ENCODE assay signal across 8 mouse cellular contexts in genomic region chr16:29657650-29658548, GRCm38 (mm10).
DNase-seq lines count a peak whose midpoint lies in the region; ATAC-seq lines count a peak whose summit lies in the region.

No protein-coding gene starts in this region.

- H3K9ac ChIP-seq in kidney, embryonic 15.5 days, result 0 out of 2 replicates have a peak overlapping the region, but pooled peaks have one; percentile 21
- H3K9ac ChIP-seq in limb, embryonic 11.5 days (ENCODE audit: low read length), result no peak overlapping the region
- H3K9ac ChIP-seq in neural tube, embryonic 11.5 days (ENCODE audit: low read length), result no peak overlapping the region

- WGBS in kidney, embryonic 15.5 days, result 12% methylated on average over 18 of the region's 18 CpGs
- WGBS in limb, embryonic 11.5 days, result 22% methylated on average over 18 of the region's 18 CpGs
- WGBS in neural tube, embryonic 11.5 days, result 11% methylated on average over 18 of the region's 18 CpGs

- peak overlapping the region; percentile 54 for H3K27ac ChIP-seq in kidney, embryonic 15.5 days
- H3K27ac ChIP-seq in limb, embryonic 11.5 days (replicated peaks; ENCODE audit: low read depth, low read length), result no peak overlapping the region
- 0 out of 2 replicates have a peak overlapping the region, but pooled peaks have one; percentile 34 for H3K27ac ChIP-seq in neural tube, embryonic 11.5 days (ENCODE audit: low read depth, low read length)

- peaks cover 20% of the 10 kb centered on the region for H3K4me1 ChIP-seq in kidney, embryonic 15.5 days
- peaks cover 6% of the 10 kb centered on the region; the same call in 1 of the 2 replicates for H3K4me1 ChIP-seq in limb, embryonic 11.5 days (ENCODE audit: control insufficient read depth, insufficient read depth, low read length)
- H3K4me1 ChIP-seq in neural tube, embryonic 11.5 days (ENCODE audit: control insufficient read depth, insufficient read depth, low read length), result peaks cover 11% of the 10 kb centered on the region; the same call in 1 of the 2 replicates

- peak; percentile 70 for ATAC-seq in kidney, embryonic 15.5 days (replicated peaks; ENCODE audit: low FRiP score)
- ATAC-seq in limb, embryonic 11.5 days (ENCODE audit: insufficient number of reproducible peaks, low FRiP score, low TSS enrichment, low read depth), result no peak
- ATAC-seq in neural tube, embryonic 11.5 days (ENCODE audit: insufficient read depth, low FRiP score, low TSS enrichment), result peak; percentile 88

- H3K27me3 ChIP-seq in kidney, embryonic 15.5 days, result peaks cover 8% of the 10 kb centered on the region; the same call in 1 of the 2 replicates
- no peaks in the 10 kb centered on the region for H3K27me3 ChIP-seq in limb, embryonic 11.5 days (ENCODE audit: control insufficient read depth, insufficient read depth, low read length)
- H3K27me3 ChIP-seq in neural tube, embryonic 11.5 days (ENCODE audit: control insufficient read depth, insufficient read depth, low read length), result peaks cover 50% of the 10 kb centered on the region

- H3K9me3 ChIP-seq in kidney, embryonic 15.5 days (replicated peaks), result no peaks in the 10 kb centered on the region
- H3K9me3 ChIP-seq in limb, embryonic 11.5 days (ENCODE audit: control insufficient read depth, low read length), result no peaks in the 10 kb centered on the region
- H3K9me3 ChIP-seq in neural tube, embryonic 11.5 days (ENCODE audit: control insufficient read depth, low read length), result no peaks in the 10 kb centered on the region

- DNase-seq in kidney, postnatal 36 days, result no peak
- DNase-seq in brain, adult 2 months (ENCODE audit: low read depth, low spot score), result peak; percentile 54
- DNase-seq in heart, postnatal 4 days, result peak; percentile 26
- DNase-seq in limb, embryonic 11.5 days (ENCODE audit: low spot score), result peak; percentile 46
- DNase-seq in neural tube, embryonic 11.5 days (ENCODE audit: low spot score), result peak; percentile 77
- DNase-seq in natural killer cell, adult 2 months (ENCODE audit: low spot score in 2 of 2), result no peak
- no peak for DNase-seq in spleen, postnatal 14 days (ENCODE audit: low spot score in 2 of 2)

- no peaks in the 10 kb centered on the region for H3K36me3 ChIP-seq in kidney, embryonic 15.5 days
- no peaks in the 10 kb centered on the region for H3K36me3 ChIP-seq in limb, embryonic 11.5 days (ENCODE audit: control insufficient read depth, insufficient read depth, low read length)
- H3K36me3 ChIP-seq in neural tube, embryonic 11.5 days (ENCODE audit: control insufficient read depth, insufficient read depth, low read length), result no peaks in the 10 kb centered on the region

- peak overlapping the region; percentile 26 for H3K4me3 ChIP-seq in kidney, embryonic 15.5 days (replicated peaks)
- H3K4me3 ChIP-seq in limb, embryonic 11.5 days (ENCODE audit: low read depth, low read length), result peak overlapping the region; percentile 12; the same call in 1 of the 2 replicates
- peak overlapping the region; percentile 1; the same call in 1 of the 2 replicates for H3K4me3 ChIP-seq in neural tube, embryonic 11.5 days (ENCODE audit: low read depth, low read length)

- H3K4me2 ChIP-seq in kidney, embryonic 15.5 days, result peak overlapping the region; percentile 57
- peak overlapping the region; percentile 36 for H3K4me2 ChIP-seq in limb, embryonic 11.5 days (ENCODE audit: low read depth, severe bottlenecking)
- H3K4me2 ChIP-seq in neural tube, embryonic 11.5 days (ENCODE audit: low read depth), result peak overlapping the region; percentile 13

Comparison
In these comparisons a context has a peak if more than half of its experiments do, and no peak if none do; other contexts are left out.
1. DNase-seq: peak in brain, adult 2 months (single experiment), heart, postnatal 4 days (single experiment), limb, embryonic 11.5 days (single experiment) and neural tube, embryonic 11.5 days (single experiment); none in kidney, postnatal 36 days (0 of 2), natural killer cell, adult 2 months (0 of 2) and spleen, postnatal 14 days (0 of 2).
2. Peak in every context shown above with its lines, with median percentiles within 50 percentile points of each other: H3K4me2 ChIP-seq and H3K4me3 ChIP-seq.